In genomic region chr13:107088198-107088597, GRCm38 (mm10) we compare ENCODE assay signal across 18 mouse cellular contexts.
"Had no signal": no experiment of that assay in that cellular context is flagged by ENCODE, and none has a peak within 500 bp of the region (broad histone marks: within the 10 kb centered on the region; RNA-seq: fewer than 3 reads in every experiment).

No protein-coding gene starts in this region.

- H3K4me2 ChIP-seq: lung, embryonic 14.5 days; midbrain, embryonic 12.5 days; neural tube, embryonic 13.5 days; neural tube, embryonic 15.5 days had no signal

- H3K4me1 ChIP-seq: midbrain, embryonic 10.5 days; midbrain, embryonic 12.5 days; neural tube, embryonic 13.5 days; neural tube, embryonic 15.5 days had no signal

- H3K4me3 ChIP-seq: midbrain, embryonic 10.5 days; midbrain, embryonic 12.5 days; myocyte; neural tube, embryonic 13.5 days; neural tube, embryonic 15.5 days had no signal

- H3K27ac ChIP-seq: midbrain, embryonic 10.5 days; midbrain, embryonic 12.5 days; neural tube, embryonic 13.5 days; neural tube, embryonic 15.5 days had no signal

- H3K27me3 ChIP-seq: midbrain, embryonic 12.5 days; neural tube, embryonic 13.5 days; neural tube, embryonic 15.5 days had no signal

- H3K36me3 ChIP-seq: midbrain, embryonic 10.5 days; midbrain, embryonic 12.5 days; neural tube, embryonic 13.5 days; neural tube, embryonic 15.5 days had no signal

- H3K9me3 ChIP-seq: midbrain, embryonic 10.5 days; midbrain, embryonic 12.5 days; neural tube, embryonic 13.5 days; neural tube, embryonic 15.5 days had no signal

- H3K9ac ChIP-seq: lung, embryonic 14.5 days; midbrain, embryonic 12.5 days; neural tube, embryonic 13.5 days; neural tube, embryonic 15.5 days had no signal

- ATAC-seq: midbrain, embryonic 16.5 days had no signal

- DNase-seq: lung, embryonic 14.5 days; lung, postnatal 10 days; lung, postnatal 4 days; midbrain, embryonic 14.5 days; retina, postnatal 1 day; right cerebral cortex, adult 18-20 months; right cerebral cortex, postnatal 25 days; right cerebral cortex, postnatal 4 days; spleen, adult 18-20 months; thymus, adult 18-20 months; thymus, postnatal 14 days; thymus, postnatal 36 days had no signal
